ENCODE assay signal across 14 mouse cellular contexts in the genomic region with DNA sequence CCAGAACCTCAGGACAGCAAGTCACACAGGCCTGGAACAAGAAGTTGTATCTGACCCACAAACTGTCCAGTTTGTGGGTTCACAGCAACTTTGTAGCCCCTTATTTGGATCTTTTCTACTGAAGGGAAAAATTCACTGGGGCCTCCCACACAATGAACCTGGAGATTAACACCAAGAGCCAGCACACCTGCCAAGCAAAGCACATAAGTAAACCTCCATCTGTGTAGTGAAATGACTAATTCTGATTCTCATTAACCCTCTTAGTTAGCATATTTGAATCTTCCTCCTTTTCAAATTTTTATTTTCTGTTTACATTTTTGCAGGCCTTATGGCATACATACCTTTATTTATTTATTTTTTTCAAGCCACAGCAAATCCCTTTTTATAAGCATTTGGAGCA.
"Had no signal": no experiment of that assay in that cellular context is flagged by ENCODE, and none has a peak within 500 bp of the region (broad histone marks: within the 10 kb centered on the region; RNA-seq: fewer than 3 reads in every experiment).

No protein-coding gene starts in this region.

- H3K27me3 ChIP-seq: kidney, embryonic 15.5 days; limb, embryonic 15.5 days; liver, embryonic 12.5 days; neural tube, embryonic 12.5 days had no signal

- ATAC-seq: liver, embryonic 12.5 days had no signal

- H3K9me3 ChIP-seq: kidney, embryonic 15.5 days; limb, embryonic 15.5 days; liver, embryonic 12.5 days; midbrain, embryonic 10.5 days; neural tube, embryonic 12.5 days had no signal

- DNase-seq: kidney, adult 2 months; kidney, postnatal 14 days; lung, embryonic 14.5 days; lung, postnatal 10 days; lung, postnatal 4 days; midbrain, embryonic 14.5 days; right cerebral cortex, postnatal 14 days; thymus, adult 2 months; thymus, postnatal 25 days had no signal

- H3K4me3 ChIP-seq: kidney, embryonic 15.5 days; limb, embryonic 15.5 days; liver, embryonic 12.5 days; midbrain, embryonic 10.5 days; neural tube, embryonic 12.5 days had no signal

- H3K4me1 ChIP-seq: kidney, embryonic 15.5 days; limb, embryonic 15.5 days; liver, embryonic 12.5 days; midbrain, embryonic 10.5 days; neural tube, embryonic 12.5 days had no signal

- H3K36me3 ChIP-seq: kidney, embryonic 15.5 days; limb, embryonic 15.5 days; liver, embryonic 12.5 days; midbrain, embryonic 10.5 days; neural tube, embryonic 12.5 days had no signal

- H3K9ac ChIP-seq: kidney, embryonic 15.5 days; limb, embryonic 15.5 days; liver, embryonic 12.5 days; lung, embryonic 14.5 days; neural tube, embryonic 12.5 days had no signal

- H3K4me2 ChIP-seq: kidney, embryonic 15.5 days; limb, embryonic 15.5 days; liver, embryonic 12.5 days; lung, embryonic 14.5 days; neural tube, embryonic 12.5 days had no signal

- H3K27ac ChIP-seq: kidney, embryonic 15.5 days; limb, embryonic 15.5 days; liver, embryonic 12.5 days; midbrain, embryonic 10.5 days; neural tube, embryonic 12.5 days had no signal
